Mouse (Mus musculus): Measurements from ENCODE around the gene Angptl6. TPM values are rescaled to one million over a fixed set of nuclear protein-coding genes. Genes with fewer than 3 reads are reported as not detected.

Angptl6 gene
- 2.7 and 3.1 TPM in 2 replicates for polyA plus RNA-seq (2015; fragmentation: Nextera tagmentation; extraction: Ambion mirVana)

DNA sequence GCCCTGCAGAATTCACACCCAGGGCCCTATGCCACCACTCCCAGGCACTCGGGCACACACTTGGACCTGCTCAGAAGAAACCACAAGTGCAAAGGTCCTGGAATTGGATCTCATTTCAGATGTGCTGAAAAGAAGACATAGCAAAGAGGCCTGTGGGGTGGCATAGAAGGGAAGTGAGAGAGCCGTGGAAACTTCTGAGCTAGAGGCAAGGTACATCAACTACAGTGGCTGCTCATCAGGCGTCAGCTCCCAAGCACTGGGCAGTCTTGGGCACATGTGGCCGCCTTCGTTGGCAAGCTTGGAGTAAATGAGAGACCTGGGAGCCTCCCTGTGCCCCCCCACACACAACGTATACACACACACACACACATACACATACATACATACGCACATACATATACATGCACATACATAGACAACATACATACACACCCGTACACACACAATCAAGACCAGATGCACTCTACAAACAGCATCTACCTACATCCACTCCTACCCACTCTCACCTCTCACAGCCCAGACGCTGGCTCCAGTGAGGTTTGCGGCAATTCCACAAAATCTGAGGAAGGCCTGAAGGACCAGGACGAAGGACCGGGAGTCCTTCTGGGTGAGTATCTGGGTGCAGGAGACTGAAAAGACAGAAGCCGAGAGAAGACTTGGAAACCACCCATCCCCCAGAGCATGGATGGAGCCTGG is at the start of gene Angptl6:
Gene Angptl6 (minus strand): TSS at position 631 of the 696 bp plus-strand sequence.
- Histone ChIP-seq H3K27ac (ENCODE audit: low read length) (peak within 1 kb of the TSS; percentile 95), H3K27me3 (ENCODE audit: control insufficient read depth, insufficient read depth, low read depth, low read length) (no peaks in the 10 kb centered on the region), H3K9ac (ENCODE audit: low read length) (peak within 1 kb of the TSS; percentile 83), H3K4me3 (ENCODE audit: low read length) (peak within 1 kb of the TSS; percentile 57), H3K4me1 (replicated peaks; ENCODE audit: control insufficient read depth, insufficient read depth, low read length) (peaks cover 5% of the 10 kb centered on the region), H3K9me3 (ENCODE audit: control insufficient read depth, low read length) (no peaks in the 10 kb centered on the region), H3K4me2 (ENCODE audit: low read depth, low read length) (peak within 1 kb of the TSS; percentile 85), H3K36me3 (ENCODE audit: control insufficient read depth, insufficient read depth, low read length) (no peaks in the 10 kb centered on the region)
- ATAC-seq (ENCODE audit: low read depth) = no peak
- 83% methylated on average over 13 of the region's 13 CpGs for WGBS

GRCm38 (mm10) chr9:20923258-20923657 is 43.7 kb upstream of the Angptl6 start:
- no peak overlapping the region for H3K9ac ChIP-seq (ENCODE audit: low read length)
- ATAC-seq (ENCODE audit: low read depth) = no peak
- no peak overlapping the region for H3K4me2 ChIP-seq (ENCODE audit: low read depth, low read length)
- H3K27me3 ChIP-seq (ENCODE audit: control insufficient read depth, insufficient read depth, low read depth, low read length) = no peaks in the 10 kb centered on the region
- no peaks in the 10 kb centered on the region for H3K9me3 ChIP-seq (ENCODE audit: control insufficient read depth, low read length)
- no peak overlapping the region for H3K27ac ChIP-seq (ENCODE audit: low read length)
- no peaks in the 10 kb centered on the region for H3K4me1 ChIP-seq (replicated peaks; ENCODE audit: control insufficient read depth, insufficient read depth, low read length)
- H3K36me3 ChIP-seq (ENCODE audit: control insufficient read depth, insufficient read depth, low read length) = peaks cover 81% of the 10 kb centered on the region
- H3K4me3 ChIP-seq (ENCODE audit: low read length) = no peak overlapping the region
- 92% methylated on average over 3 of the region's 3 CpGs for WGBS

- Histone ChIP-seq H3K9me3 (ENCODE audit: control insufficient read depth, low read length) (no peaks in the 10 kb centered on the region), H3K4me1 (replicated peaks; ENCODE audit: control insufficient read depth, insufficient read depth, low read length) (no peaks in the 10 kb centered on the region), H3K4me3 (ENCODE audit: low read length) (no peak overlapping the region), H3K27me3 (ENCODE audit: control insufficient read depth, insufficient read depth, low read depth, low read length) (no peaks in the 10 kb centered on the region), H3K9ac (ENCODE audit: low read length) (no peak overlapping the region), H3K27ac (ENCODE audit: low read length) (no peak overlapping the region), H3K36me3 (ENCODE audit: control insufficient read depth, insufficient read depth, low read length) (peaks cover 88% of the 10 kb centered on the region), H3K4me2 (ENCODE audit: low read depth, low read length) (no peak overlapping the region)
- ATAC-seq (ENCODE audit: low read depth) = no peak
- WGBS = 73% methylated on average over 4 of the region's 4 CpGs
These were observed 36.6 kb upstream of the Angptl6 start for GRCm38 (mm10) chr9:20916160-20916559.

DNA sequence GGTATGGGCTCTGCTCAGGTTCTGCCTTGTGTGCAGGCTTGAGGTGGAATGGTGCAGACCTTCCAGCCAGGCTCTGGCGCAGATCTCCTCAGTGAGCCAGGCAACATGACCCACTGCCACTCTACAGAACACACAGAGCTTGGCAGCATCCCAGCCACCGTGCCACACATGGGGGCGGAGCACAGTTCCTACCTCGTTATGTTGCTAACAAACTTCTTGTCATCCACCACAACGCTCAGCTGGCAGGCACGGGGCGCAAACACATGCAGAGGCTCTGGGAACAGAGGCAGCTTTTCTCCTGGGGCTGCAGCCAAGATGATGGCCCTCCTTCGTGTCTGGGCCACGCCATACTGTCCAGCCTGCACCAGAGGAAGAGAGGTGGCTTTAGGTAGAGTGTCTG is 30.4 kb upstream of the Angptl6 start:
- Histone ChIP-seq H3K36me3 (ENCODE audit: control insufficient read depth, insufficient read depth, low read length) (peaks cover 82% of the 10 kb centered on the region), H3K27me3 (ENCODE audit: control insufficient read depth, insufficient read depth, low read depth, low read length) (no peaks in the 10 kb centered on the region), H3K9ac (ENCODE audit: low read length) (no peak overlapping the region), H3K4me3 (ENCODE audit: low read length) (no peak overlapping the region), H3K27ac (ENCODE audit: low read length) (no peak overlapping the region), H3K9me3 (ENCODE audit: control insufficient read depth, low read length) (no peaks in the 10 kb centered on the region), H3K4me1 (replicated peaks; ENCODE audit: control insufficient read depth, insufficient read depth, low read length) (no peaks in the 10 kb centered on the region), H3K4me2 (ENCODE audit: low read depth, low read length) (no peak overlapping the region)
- 87% methylated on average over 9 of the region's 9 CpGs for WGBS
- ATAC-seq (ENCODE audit: low read depth) = no peak

- peak; percentile 34; the same call in 1 of the 2 replicates for ATAC-seq (ENCODE audit: low read depth)
- H3K36me3 ChIP-seq (ENCODE audit: control insufficient read depth, insufficient read depth, low read length) = peaks cover 16% of the 10 kb centered on the region
- no peak overlapping the region for H3K4me2 ChIP-seq (ENCODE audit: low read depth, low read length)
- peaks cover 11% of the 10 kb centered on the region for H3K4me1 ChIP-seq (replicated peaks; ENCODE audit: control insufficient read depth, insufficient read depth, low read length)
- H3K9ac ChIP-seq (ENCODE audit: low read length) = peak overlapping the region; percentile 40; the same call in 1 of the 2 replicates
- no peak overlapping the region for H3K4me3 ChIP-seq (ENCODE audit: low read length)
- no peaks in the 10 kb centered on the region for H3K9me3 ChIP-seq (ENCODE audit: control insufficient read depth, low read length)
- no peaks in the 10 kb centered on the region for H3K27me3 ChIP-seq (ENCODE audit: control insufficient read depth, insufficient read depth, low read depth, low read length)
- 11% methylated on average over 6 of the region's 6 CpGs for WGBS
- H3K27ac ChIP-seq (ENCODE audit: low read length) = no peak overlapping the region; the same call in 1 of the 2 replicates
These were observed 22.6 kb upstream of the Angptl6 start for GRCm38 (mm10) chr9:20902174-20902491.

- Histone ChIP-seq H3K36me3 (ENCODE audit: control insufficient read depth, insufficient read depth, low read length) (peaks cover 12% of the 10 kb centered on the region), H3K4me3 (ENCODE audit: low read length) (no peak overlapping the region), H3K4me1 (replicated peaks; ENCODE audit: control insufficient read depth, insufficient read depth, low read length) (peaks cover 16% of the 10 kb centered on the region), H3K27ac (ENCODE audit: low read length) (no peak overlapping the region), H3K9ac (ENCODE audit: low read length) (peak overlapping the region; percentile 40; the same call in 1 of the 2 replicates), H3K27me3 (ENCODE audit: control insufficient read depth, insufficient read depth, low read depth, low read length) (no peaks in the 10 kb centered on the region), H3K9me3 (ENCODE audit: control insufficient read depth, low read length) (no peaks in the 10 kb centered on the region), H3K4me2 (ENCODE audit: low read depth, low read length) (no peak overlapping the region)
- ATAC-seq (ENCODE audit: low read depth) = 0 out of 2 replicates have a peak, but pooled peaks have one; percentile 12
- 11% methylated on average over 13 of the region's 13 CpGs for WGBS
These were observed 22.1 kb upstream of the Angptl6 start for GRCm38 (mm10) chr9:20901466-20902173.

DNA sequence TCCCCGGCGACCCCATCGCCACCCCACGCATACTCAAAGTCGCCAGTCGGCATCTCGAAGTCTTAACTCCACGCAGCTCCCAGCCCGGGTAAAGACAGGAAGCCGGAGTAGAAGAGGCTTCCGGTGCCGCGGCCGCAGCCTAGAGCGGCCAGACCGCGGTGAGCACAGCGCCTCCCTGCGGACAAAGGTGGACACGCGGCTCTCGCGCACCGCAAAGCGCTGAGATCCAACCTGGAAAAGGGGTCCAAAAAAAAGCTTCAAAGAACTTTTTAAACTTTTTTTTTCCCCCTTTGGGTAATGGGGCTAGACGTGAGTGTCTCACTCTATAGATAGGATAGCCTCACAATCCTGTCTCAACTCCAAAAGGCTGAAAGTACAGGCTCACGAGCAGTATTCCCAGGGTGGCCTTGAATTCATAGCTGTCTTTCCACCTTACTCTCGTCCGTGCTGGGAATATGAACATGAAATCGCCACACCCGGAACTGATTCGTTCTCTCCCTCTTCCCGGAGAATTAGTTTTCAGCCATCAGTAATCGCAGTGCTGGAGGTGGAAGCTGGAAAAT is 19.1 kb upstream of the Angptl6 start, which contains the start of gene Eif3g:
Gene Eif3g (minus strand): TSS at position 113 of the 563 bp plus-strand sequence.
- H3K9ac ChIP-seq (ENCODE audit: low read length) = peak within 1 kb of the TSS; percentile 99
- peaks cover 16% of the 10 kb centered on the region for H3K4me1 ChIP-seq (replicated peaks; ENCODE audit: control insufficient read depth, insufficient read depth, low read length)
- peak within 1 kb of the TSS; percentile 65 for H3K27ac ChIP-seq (ENCODE audit: low read length)
- peak; percentile 89 for ATAC-seq (ENCODE audit: low read depth)
- WGBS = 3% methylated on average over 34 of the region's 34 CpGs
- peak within 1 kb of the TSS; percentile 94 for H3K4me3 ChIP-seq (ENCODE audit: low read length)
- H3K27me3 ChIP-seq (ENCODE audit: control insufficient read depth, insufficient read depth, low read depth, low read length) = no peaks in the 10 kb centered on the region
- H3K36me3 ChIP-seq (ENCODE audit: control insufficient read depth, insufficient read depth, low read length) = peaks cover 27% of the 10 kb centered on the region
- peak within 1 kb of the TSS; percentile 99 for H3K4me2 ChIP-seq (ENCODE audit: low read depth, low read length)
- H3K9me3 ChIP-seq (ENCODE audit: control insufficient read depth, low read length) = no peaks in the 10 kb centered on the region

DNA sequence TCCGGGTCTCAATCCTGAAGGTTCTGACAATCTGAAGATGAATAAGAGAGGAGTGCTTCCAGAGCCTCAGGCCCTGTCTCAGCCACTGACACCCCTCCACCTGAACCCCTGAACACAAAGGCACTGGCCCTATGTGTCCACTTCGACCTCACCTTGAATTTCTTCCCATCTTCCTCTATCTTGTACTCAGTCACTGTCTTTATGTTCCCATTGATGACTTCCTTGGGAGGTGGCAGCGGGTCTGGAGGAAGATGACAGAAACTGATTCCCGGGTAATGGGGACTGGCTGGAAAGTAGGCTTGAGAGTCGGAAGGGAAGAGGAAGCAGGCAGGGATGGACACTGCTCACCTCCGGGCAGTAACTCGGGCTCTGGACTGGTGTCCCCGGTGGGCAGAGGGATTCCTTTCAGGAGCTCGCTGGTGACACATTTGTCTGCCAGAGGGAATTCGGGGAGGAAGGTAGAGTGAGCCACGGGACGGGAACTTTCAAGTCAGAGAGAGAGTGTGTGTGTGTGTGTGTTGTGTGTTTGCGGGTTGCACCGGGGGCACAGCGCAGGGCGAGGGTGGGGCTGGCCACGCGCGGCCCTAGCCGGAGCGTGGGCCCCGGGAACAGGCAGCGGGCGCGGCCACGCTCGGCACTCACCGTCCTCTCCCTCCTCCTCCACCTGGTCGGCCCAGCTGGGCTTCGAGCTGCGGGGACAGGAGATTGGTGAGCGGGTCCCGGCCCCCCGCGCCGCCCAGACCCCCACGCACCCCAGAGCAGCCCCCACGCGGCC is 18.4 kb upstream of the Angptl6 start:
- Histone ChIP-seq H3K4me3 (ENCODE audit: low read length) (peak overlapping the region; percentile 94), H3K9ac (ENCODE audit: low read length) (peak overlapping the region; percentile 99), H3K27ac (ENCODE audit: low read length) (peak overlapping the region; percentile 65), H3K4me2 (ENCODE audit: low read depth, low read length) (peak overlapping the region; percentile 99), H3K4me1 (replicated peaks; ENCODE audit: control insufficient read depth, insufficient read depth, low read length) (peaks cover 16% of the 10 kb centered on the region), H3K36me3 (ENCODE audit: control insufficient read depth, insufficient read depth, low read length) (peaks cover 32% of the 10 kb centered on the region), H3K9me3 (ENCODE audit: control insufficient read depth, low read length) (no peaks in the 10 kb centered on the region), H3K27me3 (ENCODE audit: control insufficient read depth, insufficient read depth, low read depth, low read length) (no peaks in the 10 kb centered on the region)
- 3% methylated on average over 38 of the region's 39 CpGs for WGBS
- ATAC-seq (ENCODE audit: low read depth) = peak; percentile 61
